Mouse (Mus musculus) lung, embryonic 15.5 days (tissue): ENCODE data around the gene Nedd9. TPM values are rescaled to one million over a fixed set of nuclear protein-coding genes. Genes with fewer than 3 reads are reported as not detected.

ENCODE experiments used
- ATAC-seq: fragments of 200-750 bp; cut with Nextera tagmentation; 2 replicates; pipeline ENCODE4 v1.8.0; 2017; ENCODE audit warnings: moderate number of reproducible peaks, borderline replicate concordance; ENCODE audit not compliant: low FRiP score, low TSS enrichment; ENCODE audit errors: extremely low read depth
- H3K27ac ChIP-seq: fragments of 300-500 bp; sonication (generic); 2 replicates; pipeline ENCODE4 v1.5.1; 2015; ENCODE audit warnings: moderate library complexity, mild to moderate bottlenecking, inconsistent platforms
- H3K27me3 ChIP-seq: fragments of 300-500 bp; sonication (generic); 2 replicates; pipeline ENCODE4 v1.6.1; 2015; ENCODE audit warnings: inconsistent platforms
- H3K36me3 ChIP-seq: fragments of 300-500 bp; sonication (generic); 2 replicates; pipeline ENCODE4 v1.6.1; 2015; ENCODE audit warnings: inconsistent platforms
- H3K4me1 ChIP-seq: fragments of 300-500 bp; sonication (generic); 2 replicates; pipeline ENCODE4 v1.6.1; 2015; ENCODE audit warnings: inconsistent platforms
- H3K4me2 ChIP-seq: fragments of 300-500 bp; sonication (generic); 2 replicates; pipeline ENCODE4 v1.6.1; 2015; ENCODE audit warnings: inconsistent platforms, mild to moderate bottlenecking, moderate library complexity
- H3K4me3 ChIP-seq: fragments of 300-500 bp; sonication (generic); 2 replicates; pipeline ENCODE4 v1.5.1; 2015; ENCODE audit warnings: mild to moderate bottlenecking, inconsistent platforms
- H3K9ac ChIP-seq: fragments of 300-500 bp; sonication (generic); 2 replicates; pipeline ENCODE4 v1.6.1; 2015; ENCODE audit warnings: inconsistent platforms
- H3K9me3 ChIP-seq: fragments of 300-500 bp; sonication (generic); 2 replicates; pipeline ENCODE4 v1.6.1; 2016; ENCODE audit warnings: inconsistent platforms
- WGBS: fragments of 180-500 bp; shearing (Covaris S2); methylation state at CpG from one replicate; pipeline ENCODE4 v1.1.7; 2015; 5-methylcytosine and 5-hydroxymethylcytosine counted together
- polyA plus RNA-seq: library from polyadenylated mRNA; unstranded; fragments of >200 nt; fragmentation: Nextera tagmentation; extraction: Ambion mirVana; gene quantifications from 2 replicates; pipeline ENCODE4 v1.2.1, GENCODE M21; 2015

Gene Nedd9
- polyA plus RNA-seq, 1 experiment from 2014 or later, result 76.3 TPM

DNA sequence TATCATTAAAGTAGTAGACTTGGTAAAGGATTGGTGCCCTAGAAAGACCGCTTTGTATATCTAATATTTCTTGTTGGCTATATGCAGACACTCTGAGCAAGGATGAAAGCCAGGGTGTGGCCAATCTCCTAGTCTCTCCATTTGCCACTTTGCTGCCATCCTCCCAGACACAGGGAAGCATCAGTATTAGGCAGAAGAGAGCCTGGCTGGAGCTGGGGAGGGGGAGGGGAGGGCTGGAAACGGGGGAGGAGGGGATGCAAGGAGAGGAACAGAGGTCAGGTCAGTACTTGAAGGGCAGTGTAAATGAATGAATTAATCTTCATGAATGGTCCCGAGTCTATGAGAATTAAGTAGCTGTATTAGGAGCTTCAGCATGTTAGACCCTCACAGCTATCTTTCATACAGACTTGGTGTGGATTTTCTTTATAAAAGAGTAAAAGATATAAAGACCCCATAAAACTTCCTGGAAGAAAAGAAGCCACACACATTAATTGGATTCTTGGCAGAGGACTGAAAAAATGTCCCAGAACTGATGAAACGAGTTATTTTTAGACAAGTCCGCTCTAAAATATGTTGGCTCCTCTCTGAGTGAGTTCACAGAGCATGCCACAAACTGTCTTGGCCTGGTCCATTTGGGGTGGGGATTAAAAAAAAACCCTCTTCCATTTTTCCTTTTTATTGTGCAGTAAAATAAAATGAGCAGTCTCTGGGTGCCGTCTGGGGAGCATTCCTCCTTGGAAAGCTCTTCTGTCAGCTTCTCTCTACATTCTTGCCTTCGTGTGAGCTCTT lies 23.7 kb upstream of the Nedd9 start:
- H3K9me3 ChIP-seq, result no peaks in the 10 kb centered on the region
- no peak overlapping the region for H3K4me2 ChIP-seq
- H3K36me3 ChIP-seq, result no peaks in the 10 kb centered on the region
- peak; percentile 44; the same call in 1 of the 2 replicates for ATAC-seq
- peaks cover 16% of the 10 kb centered on the region for H3K4me1 ChIP-seq
- H3K27me3 ChIP-seq, result no peaks in the 10 kb centered on the region
- H3K9ac ChIP-seq, result no peak overlapping the region
- H3K27ac ChIP-seq, result peak overlapping the region; percentile 84
- H3K4me3 ChIP-seq, result no peak overlapping the region
- WGBS, result 29% methylated on average over 7 of the region's 7 CpGs

DNA sequence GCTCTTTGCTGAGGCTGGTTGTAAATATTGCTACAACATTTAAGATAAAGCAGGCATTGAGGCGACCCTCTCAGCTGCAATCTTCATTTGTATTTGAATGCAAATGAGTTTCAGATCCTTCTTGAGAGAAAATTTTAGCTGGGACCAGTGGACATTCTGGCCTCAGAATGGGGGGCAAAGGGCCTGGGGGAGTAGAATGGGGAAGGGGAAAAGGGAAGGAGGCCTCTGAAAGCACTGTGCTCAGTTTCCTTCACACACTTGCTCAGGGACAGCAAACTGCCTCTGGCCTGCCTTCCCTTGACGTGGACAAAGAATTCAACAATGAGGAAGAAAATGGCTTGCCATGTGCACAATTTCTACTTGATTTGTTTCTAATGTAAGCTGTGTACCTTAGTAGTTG lies 18.4 kb upstream of the Nedd9 start:
- no peak overlapping the region for H3K4me3 ChIP-seq
- H3K4me2 ChIP-seq, result no peak overlapping the region
- H3K36me3 ChIP-seq, result no peaks in the 10 kb centered on the region
- H3K9ac ChIP-seq, result no peak overlapping the region
- WGBS, result 83% methylated on average over 2 of the region's 2 CpGs
- H3K27ac ChIP-seq, result no peak overlapping the region
- 0 out of 2 replicates have a peak, but pooled peaks cover 1% of the 10 kb centered on the region for H3K4me1 ChIP-seq
- ATAC-seq, result no peak
- no peaks in the 10 kb centered on the region for H3K27me3 ChIP-seq
- H3K9me3 ChIP-seq, result no peaks in the 10 kb centered on the region

DNA sequence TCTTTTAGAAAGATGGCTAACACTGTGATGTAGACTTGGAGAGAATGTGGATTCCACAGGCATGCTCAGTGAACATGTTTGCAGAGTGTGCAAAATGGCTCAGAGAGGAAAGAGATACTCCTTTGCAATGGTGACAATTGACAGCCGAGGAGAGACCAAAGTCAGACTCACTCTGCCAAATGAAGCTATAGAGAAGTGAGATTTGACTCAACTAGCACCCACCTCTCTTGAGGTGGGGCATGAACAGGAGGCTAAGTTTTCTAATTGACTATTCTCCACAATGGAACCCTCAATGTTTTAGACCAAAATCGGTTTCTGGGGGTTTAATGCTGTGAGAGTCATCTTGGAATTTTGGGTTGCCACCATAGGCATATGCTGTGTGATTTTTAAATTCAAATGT lies 17.8 kb upstream of the Nedd9 start:
- H3K36me3 ChIP-seq, result no peaks in the 10 kb centered on the region
- ATAC-seq, result no peak
- no peak overlapping the region for H3K4me3 ChIP-seq
- H3K9me3 ChIP-seq, result no peaks in the 10 kb centered on the region
- no peaks in the 10 kb centered on the region for H3K4me1 ChIP-seq
- no peaks in the 10 kb centered on the region for H3K27me3 ChIP-seq
- H3K27ac ChIP-seq, result no peak overlapping the region
- 82% methylated on average over 2 of the region's 2 CpGs for WGBS
- no peak overlapping the region for H3K4me2 ChIP-seq
- H3K9ac ChIP-seq, result no peak overlapping the region

DNA sequence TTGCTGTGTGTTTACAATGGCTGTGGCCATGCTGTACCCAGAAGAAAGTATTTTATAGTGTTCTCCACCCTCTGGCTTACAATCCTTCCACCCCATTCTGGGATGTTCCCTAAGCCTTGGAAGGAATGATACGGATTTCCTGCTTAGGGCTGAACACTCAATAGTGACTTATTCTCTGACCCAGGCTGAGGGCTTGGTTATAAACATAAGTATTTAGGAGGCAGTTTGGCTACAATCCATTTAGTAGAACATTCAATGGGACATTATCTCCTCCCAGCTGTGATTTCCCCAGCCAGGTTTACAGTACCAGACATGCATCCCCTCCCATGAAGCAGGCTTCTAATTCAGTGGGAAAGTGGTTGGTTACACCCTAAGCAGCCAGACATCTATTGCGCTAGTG lies 17.3 kb upstream of the Nedd9 start:
- Histone ChIP-seq H3K4me1 (no peaks in the 10 kb centered on the region), H3K27ac (no peak overlapping the region), H3K36me3 (no peaks in the 10 kb centered on the region), H3K4me2 (no peak overlapping the region), H3K27me3 (no peaks in the 10 kb centered on the region), H3K9ac (no peak overlapping the region), H3K4me3 (no peak overlapping the region), H3K9me3 (no peaks in the 10 kb centered on the region)
- no peak for ATAC-seq
- WGBS, result 86% methylated on average over 2 of the region's 2 CpGs

DNA sequence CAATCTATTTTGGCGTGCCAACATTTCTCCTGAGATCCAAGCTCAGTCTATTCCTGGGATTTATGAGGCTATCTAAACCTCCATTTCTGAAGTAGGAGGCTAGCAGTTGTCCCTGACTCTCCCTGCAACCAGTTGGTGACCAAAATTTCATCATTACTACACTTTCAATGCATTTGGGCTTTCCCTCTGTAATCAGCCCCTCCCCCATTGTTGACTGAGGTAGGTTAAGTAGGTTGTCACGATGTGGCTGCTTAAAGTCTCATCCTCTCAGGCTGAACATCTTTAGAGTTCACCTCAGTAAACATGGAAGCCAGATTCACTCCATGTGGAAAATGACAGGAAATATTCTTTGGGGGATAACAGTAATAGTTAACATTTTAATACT lies 15.7 kb upstream of the Nedd9 start:
- H3K9ac ChIP-seq, result no peak overlapping the region
- no peak for ATAC-seq
- H3K4me2 ChIP-seq, result no peak overlapping the region
- 78% methylated on average over 2 of the region's 2 CpGs for WGBS
- H3K9me3 ChIP-seq, result no peaks in the 10 kb centered on the region
- no peaks in the 10 kb centered on the region for H3K4me1 ChIP-seq
- H3K4me3 ChIP-seq, result no peak overlapping the region
- no peaks in the 10 kb centered on the region for H3K27me3 ChIP-seq
- H3K36me3 ChIP-seq, result no peaks in the 10 kb centered on the region
- H3K27ac ChIP-seq, result no peak overlapping the region

DNA sequence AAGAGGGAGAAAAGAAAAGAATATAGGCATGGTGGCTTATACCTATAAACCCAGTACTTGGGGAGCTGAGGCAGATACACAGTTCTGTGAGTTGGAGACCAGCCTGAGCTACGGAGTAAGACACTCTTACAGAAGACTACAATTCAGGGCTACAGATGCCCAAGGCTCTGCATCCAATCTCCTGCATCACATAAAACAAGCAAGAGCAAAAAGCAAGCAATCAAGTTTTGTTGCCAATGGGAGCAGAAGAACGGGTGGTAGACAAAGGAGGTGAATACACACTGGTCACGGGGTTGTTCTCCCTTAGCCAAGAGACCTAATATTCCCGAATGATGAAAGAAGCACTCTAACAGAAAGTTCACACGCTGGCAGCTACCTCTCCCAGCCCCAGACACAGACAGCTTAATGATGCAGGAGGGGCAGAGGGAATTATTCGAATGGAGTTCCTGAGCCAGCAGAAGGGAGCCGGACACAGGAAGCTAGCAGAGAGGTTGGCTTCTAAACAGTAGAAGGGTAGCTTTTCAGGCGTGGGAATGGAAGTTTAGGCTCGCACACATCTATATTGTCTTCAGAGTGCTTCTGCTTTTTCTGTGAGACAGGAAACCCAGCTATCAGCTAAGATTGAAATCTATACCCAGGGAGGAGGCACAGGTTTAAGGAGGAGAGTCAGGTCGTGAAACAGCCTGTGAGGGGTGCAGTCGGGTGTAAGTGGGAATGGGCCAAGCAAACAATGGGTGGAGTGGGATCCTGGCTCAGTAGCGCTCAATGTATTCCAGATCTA lies 15.2 kb upstream of the Nedd9 start:
- H3K4me2 ChIP-seq, result no peak overlapping the region
- no peak overlapping the region for H3K9ac ChIP-seq
- no peak for ATAC-seq
- H3K36me3 ChIP-seq, result no peaks in the 10 kb centered on the region
- no peaks in the 10 kb centered on the region for H3K9me3 ChIP-seq
- no peaks in the 10 kb centered on the region for H3K27me3 ChIP-seq
- 64% methylated on average over 12 of the region's 12 CpGs for WGBS
- no peak overlapping the region for H3K4me3 ChIP-seq
- no peaks in the 10 kb centered on the region for H3K4me1 ChIP-seq
- no peak overlapping the region for H3K27ac ChIP-seq

DNA sequence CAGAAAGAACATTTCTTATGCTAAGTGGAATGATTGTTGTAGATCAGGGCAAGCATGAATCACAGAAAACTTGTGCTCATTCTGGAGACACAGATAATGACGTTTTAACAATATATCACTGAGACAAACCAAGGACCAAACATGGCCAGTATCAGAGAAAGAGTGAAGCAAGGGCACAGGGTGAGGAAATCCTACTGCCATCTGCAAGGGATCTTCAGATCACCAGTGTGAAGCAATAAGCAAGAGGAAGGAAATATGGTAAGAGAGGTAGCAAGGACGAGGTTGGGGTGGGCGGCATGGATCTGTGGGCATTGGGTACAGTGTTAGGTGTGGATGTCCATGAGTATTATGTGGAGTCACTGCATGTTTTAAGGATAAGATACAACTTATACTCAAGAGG lies 13.6 kb upstream of the Nedd9 start:
- Histone ChIP-seq H3K27ac (no peak overlapping the region), H3K9me3 (no peaks in the 10 kb centered on the region), H3K36me3 (no peaks in the 10 kb centered on the region), H3K27me3 (no peaks in the 10 kb centered on the region), H3K4me3 (no peak overlapping the region), H3K4me2 (no peak overlapping the region), H3K4me1 (no peaks in the 10 kb centered on the region), H3K9ac (no peak overlapping the region)
- ATAC-seq, result no peak
- 81% methylated on average over 3 of the region's 3 CpGs for WGBS

DNA sequence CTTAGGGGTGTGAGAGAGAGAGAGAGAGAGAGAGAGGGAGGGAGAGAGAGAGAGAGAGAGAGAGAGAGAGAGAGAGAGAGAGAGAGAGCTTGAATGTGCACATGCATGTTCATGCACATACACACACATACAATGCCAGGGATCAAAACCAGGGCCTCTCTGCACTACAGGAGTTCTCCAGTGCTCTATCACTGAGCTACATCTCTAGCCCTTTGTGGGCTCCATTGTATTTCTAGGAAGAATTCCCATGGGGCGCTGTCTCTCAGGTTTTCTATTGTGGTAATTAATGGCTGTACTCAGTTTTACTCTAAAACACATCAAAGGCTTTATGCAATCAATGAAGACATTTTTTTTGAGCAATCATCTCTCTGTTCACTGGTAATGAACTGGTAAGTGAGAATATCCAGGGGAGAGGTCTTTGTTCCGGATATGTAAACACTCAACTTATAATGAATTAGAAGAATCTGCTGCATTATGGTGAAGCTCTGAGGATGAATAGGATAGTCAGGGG lies 11.5 kb upstream of the Nedd9 start:
- WGBS, result 66% methylated on average over 2 of the region's 2 CpGs
- no peak for ATAC-seq
- Histone ChIP-seq H3K9ac (no peak overlapping the region), H3K9me3 (no peaks in the 10 kb centered on the region), H3K27me3 (no peaks in the 10 kb centered on the region), H3K4me1 (no peaks in the 10 kb centered on the region), H3K4me2 (no peak overlapping the region), H3K4me3 (no peak overlapping the region), H3K36me3 (no peaks in the 10 kb centered on the region), H3K27ac (no peak overlapping the region)

DNA sequence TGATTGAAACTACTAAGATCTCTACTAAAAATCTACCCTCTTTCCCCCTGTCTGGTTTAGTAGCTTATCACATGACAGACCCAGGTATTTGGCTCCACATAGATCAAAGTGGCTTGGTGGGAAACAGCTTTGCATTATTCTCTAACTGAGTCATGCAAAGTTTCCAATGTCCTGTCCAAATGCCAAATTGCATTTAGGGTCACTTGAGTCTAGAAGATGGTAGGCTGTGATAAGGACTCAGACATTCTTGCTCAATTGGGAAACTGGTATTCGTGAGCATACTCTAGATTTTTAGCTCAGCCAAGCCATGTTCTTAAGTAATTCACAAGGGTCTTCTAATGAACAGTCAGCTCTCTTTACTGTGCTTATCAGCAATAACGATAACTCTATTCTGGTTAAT lies 7.5 kb upstream of the Nedd9 start:
- no peaks in the 10 kb centered on the region for H3K27me3 ChIP-seq
- peaks cover 15% of the 10 kb centered on the region; the same call in 1 of the 2 replicates for H3K4me1 ChIP-seq
- WGBS, result 59% methylated on average over 2 of the region's 2 CpGs
- no peak overlapping the region for H3K4me2 ChIP-seq
- H3K36me3 ChIP-seq, result no peaks in the 10 kb centered on the region
- no peak overlapping the region for H3K27ac ChIP-seq
- H3K4me3 ChIP-seq, result no peak overlapping the region
- ATAC-seq, result no peak
- H3K9ac ChIP-seq, result no peak overlapping the region
- no peaks in the 10 kb centered on the region for H3K9me3 ChIP-seq

DNA sequence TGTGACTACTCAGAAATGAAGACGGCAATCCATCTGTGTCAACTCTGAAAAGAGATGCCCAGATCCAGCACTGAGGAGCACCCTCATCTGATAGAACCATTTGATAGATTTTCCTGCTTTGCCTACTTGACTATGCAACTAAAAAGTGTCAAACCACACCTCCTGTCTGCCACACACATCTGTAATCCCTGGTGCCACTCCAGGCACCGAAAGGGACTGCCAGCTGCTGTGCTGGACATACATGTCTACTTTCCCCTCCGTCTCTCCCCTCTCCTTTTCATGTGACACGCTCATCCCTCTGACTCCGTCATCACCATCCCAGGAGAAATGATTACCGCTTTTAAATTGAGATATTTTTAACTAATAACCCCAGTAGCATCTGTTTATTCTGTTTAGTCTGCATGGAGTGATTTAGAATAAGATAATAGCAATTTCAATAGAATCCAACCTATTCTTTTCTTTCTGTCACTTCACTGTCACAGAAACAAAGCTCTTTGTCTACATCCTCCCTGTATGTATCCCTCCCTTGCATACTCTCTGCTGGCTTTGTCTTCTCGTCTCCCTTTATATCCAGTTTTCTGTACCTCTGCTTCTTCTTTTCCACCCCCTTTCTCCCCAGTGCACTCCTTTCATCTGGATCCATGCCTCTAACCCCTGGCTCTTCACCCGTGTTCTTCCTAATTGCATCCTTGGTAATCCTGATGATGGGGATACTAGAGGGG lies 5.0 kb upstream of the Nedd9 start:
- no peak for ATAC-seq
- H3K4me2 ChIP-seq, result no peak overlapping the region
- H3K36me3 ChIP-seq, result no peaks in the 10 kb centered on the region

DNA sequence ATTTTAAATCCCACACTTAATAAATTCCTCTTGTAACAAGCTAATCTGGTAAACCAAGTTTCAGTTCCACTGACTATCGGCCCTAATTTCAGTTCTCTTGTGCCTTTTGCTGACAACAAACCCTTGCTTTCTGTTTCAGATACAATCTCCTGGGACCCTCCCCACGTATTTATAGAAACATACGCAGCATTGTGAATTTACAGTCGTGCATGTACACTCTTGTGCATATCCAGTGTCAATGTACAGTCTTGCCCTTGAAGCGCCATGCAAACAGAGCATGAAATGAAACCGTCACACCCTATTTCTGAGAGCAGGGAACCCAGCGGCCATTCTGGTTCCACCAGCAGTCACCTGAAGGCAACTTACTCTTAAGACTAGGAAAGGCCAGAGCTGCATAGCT lies 4.4 kb upstream of the Nedd9 start:
- H3K27me3 ChIP-seq, result no peaks in the 10 kb centered on the region
- WGBS, result 70% methylated on average over 7 of the region's 7 CpGs
- no peak overlapping the region for H3K4me2 ChIP-seq
- no peaks in the 10 kb centered on the region for H3K9me3 ChIP-seq
- H3K4me1 ChIP-seq, result peaks cover 22% of the 10 kb centered on the region; the same call in 1 of the 2 replicates
- no peak for ATAC-seq
- H3K9ac ChIP-seq, result no peak overlapping the region
- H3K36me3 ChIP-seq, result no peaks in the 10 kb centered on the region
- H3K27ac ChIP-seq, result no peak overlapping the region
- no peak overlapping the region for H3K4me3 ChIP-seq

More for the DNA sequence above, 5.0 kb upstream of the Nedd9 start:
- Histone ChIP-seq H3K9me3 (no peaks in the 10 kb centered on the region), H3K9ac (no peak overlapping the region), H3K27ac (no peak overlapping the region), H3K27me3 (no peaks in the 10 kb centered on the region), H3K4me1 (peaks cover 22% of the 10 kb centered on the region; the same call in 1 of the 2 replicates), H3K4me3 (no peak overlapping the region)
- 78% methylated on average over 8 of the region's 8 CpGs for WGBS
